Mouse (Mus musculus) heart, postnatal 0 days (tissue): ENCODE data around the gene Gstt2. TPM values are rescaled to one million over a fixed set of nuclear protein-coding genes. Genes with fewer than 3 reads are reported as not detected.

Source experiments
- ATAC-seq: fragments of 200-750 bp; cut with Nextera tagmentation; 2 replicates; pipeline ENCODE4 v1.8.0; 2017; ENCODE audit warnings: low read depth, moderate number of reproducible peaks, moderate library complexity; ENCODE audit not compliant: insufficient read depth
- DNase-seq: peaks from one replicate; pipeline ENCODE4 v3.0.0-alpha.2; 2016; ENCODE audit warnings: low spot score
- H3K27ac ChIP-seq: fragments of 300-500 bp; sonication (generic); 2 replicates; pipeline ENCODE4 v1.5.1; 2014; ENCODE audit warnings: low read depth, mild to moderate bottlenecking
- H3K27me3 ChIP-seq: fragments of 300-500 bp; sonication (generic); 2 replicates; pipeline ENCODE4 v1.6.1; 2014; ENCODE audit warnings: low read length, mixed read lengths; ENCODE audit not compliant: control insufficient read depth, insufficient read depth
- H3K36me3 ChIP-seq: fragments of 300-500 bp; sonication (generic); replicated peaks from 2 replicates; pipeline ENCODE4 v1.6.1; 2014; ENCODE audit warnings: low read length, mixed read lengths; ENCODE audit not compliant: control insufficient read depth, insufficient read depth
- H3K4me1 ChIP-seq: fragments of 300-500 bp; sonication (generic); 2 replicates; pipeline ENCODE4 v1.6.1; 2014; ENCODE audit warnings: antibody characterized with exemption; ENCODE audit not compliant: control insufficient read depth, insufficient read depth
- H3K4me2 ChIP-seq: fragments of 300-500 bp; sonication (generic); 2 replicates; pipeline ENCODE4 v1.6.1; 2014; ENCODE audit warnings: low read depth, mild to moderate bottlenecking, low read length, moderate library complexity
- H3K4me3 ChIP-seq: fragments of 300-500 bp; sonication (generic); 2 replicates; pipeline ENCODE4 v1.5.1; 2014; ENCODE audit warnings: low read depth, low read length
- H3K9ac ChIP-seq: fragments of 300-500 bp; sonication (generic); replicated peaks from 2 replicates; pipeline ENCODE4 v1.6.1; 2014; ENCODE audit warnings: low read depth, low read length, mixed read lengths
- H3K9me3 ChIP-seq: fragments of 300-500 bp; sonication (generic); replicated peaks from 2 replicates; pipeline ENCODE4 v1.6.1; 2016; ENCODE audit warnings: low read length; ENCODE audit not compliant: control insufficient read depth
- CTCF ChIP-seq: IDR thresholded peaks from 2 replicates; pipeline ENCODE4 v1.5.1; 2016; ENCODE audit warnings: antibody characterized with exemption, control low read depth, low read depth
- EP300 ChIP-seq: IDR thresholded peaks from 2 replicates; pipeline ENCODE4 v1.6.1; 2016; ENCODE audit warnings: antibody characterized with exemption, low read depth
- WGBS: fragments of 180-500 bp; shearing (Covaris S2); extraction: QIAGEN DNeasy Blood & Tissue Kit; methylation state at CpG from one replicate; pipeline ENCODE4 v1.1.7; 2014; 5-methylcytosine and 5-hydroxymethylcytosine counted together
- polyA plus RNA-seq: library from polyadenylated mRNA; unstranded; fragments of >200 nt; fragmentation: Nextera tagmentation; extraction: Ambion mirVana; gene quantifications from 2 replicates; pipeline ENCODE4 v1.2.1, GENCODE M21; 2015
- total RNA-seq: library from RNA; depleted of rRNA; stranded (reverse); fragments of >200 nt; gene quantifications from 2 replicates; pipeline ENCODE4 v1.2.3, GENCODE M21; 2014; ENCODE audit warnings: low replicate concordance; rRNA removed

Gstt2 gene
- total and polyA plus RNA-seq, 2 experiments from 2014 or later = 6.0 to 13.0 TPM

- Histone ChIP-seq H3K4me3 (no peak overlapping the region), H3K27me3 (no peaks in the 10 kb centered on the region), H3K4me2 (no peak overlapping the region), H3K4me1 (no peaks in the 10 kb centered on the region), H3K36me3 (no peaks in the 10 kb centered on the region), H3K9ac (no peak overlapping the region), H3K27ac (no peak overlapping the region), H3K9me3 (no peaks in the 10 kb centered on the region)
- no peak for DNase-seq
- 90% methylated on average over 5 of the region's 5 CpGs for WGBS
- no peak for TF ChIP-seq CTCF
- TF ChIP-seq EP300 = no peak
- ATAC-seq = no peak
Measured at GRCm38 (mm10) chr10:75789841-75790240, 47.4 kb downstream of the Gstt2 start.

GRCm38 (mm10) chr10:75789081-75789735, 48.0 kb downstream of the Gstt2 start:
- H3K36me3 ChIP-seq = no peaks in the 10 kb centered on the region
- H3K4me3 ChIP-seq = no peak overlapping the region
- ATAC-seq = no peak
- no peak for DNase-seq
- H3K27ac ChIP-seq = no peak overlapping the region
- H3K4me2 ChIP-seq = no peak overlapping the region
- H3K9me3 ChIP-seq = no peaks in the 10 kb centered on the region
- H3K9ac ChIP-seq = no peak overlapping the region
- no peaks in the 10 kb centered on the region for H3K27me3 ChIP-seq
- WGBS = 71% methylated on average over 6 of the region's 6 CpGs
- TF ChIP-seq CTCF (no peak), EP300 (no peak)
- H3K4me1 ChIP-seq = no peaks in the 10 kb centered on the region

GRCm38 (mm10) chr10:75788277-75788676, 48.9 kb downstream of the Gstt2 start:
- Histone ChIP-seq H3K27me3 (no peaks in the 10 kb centered on the region), H3K4me1 (no peaks in the 10 kb centered on the region), H3K4me3 (no peak overlapping the region), H3K9me3 (no peaks in the 10 kb centered on the region), H3K27ac (no peak overlapping the region), H3K36me3 (no peaks in the 10 kb centered on the region), H3K9ac (no peak overlapping the region), H3K4me2 (no peak overlapping the region)
- no peak for DNase-seq
- TF ChIP-seq EP300 = no peak
- TF ChIP-seq CTCF = no peak
- ATAC-seq = no peak
- 86% methylated on average over 8 of the region's 8 CpGs for WGBS

- peaks cover 4% of the 10 kb centered on the region; the same call in 1 of the 2 replicates for H3K27me3 ChIP-seq
- no peak for ATAC-seq
- no peak overlapping the region for H3K4me3 ChIP-seq
- WGBS = 51% methylated on average over 1 of the region's 1 CpGs
- no peaks in the 10 kb centered on the region for H3K9me3 ChIP-seq
- no peak overlapping the region for H3K27ac ChIP-seq
- no peaks in the 10 kb centered on the region for H3K36me3 ChIP-seq
- H3K9ac ChIP-seq = no peak overlapping the region
- TF ChIP-seq EP300 (no peak), CTCF (no peak)
- no peak overlapping the region for H3K4me2 ChIP-seq
- H3K4me1 ChIP-seq = 0 out of 2 replicates have a peak, but pooled peaks cover 2% of the 10 kb centered on the region
- DNase-seq = no peak
Measured at GRCm38 (mm10) chr10:75785442-75785841, 51.8 kb downstream of the Gstt2 start.

Other genes starting within 250 kb of the Gstt2 start
- gene Ggt5, start 248.1 kb downstream of the Gstt2 start, total RNA-seq = 17.8 and 53.4 TPM in 2 replicates
- 6.7 and 7.6 TPM in 2 replicates for gene Ggt5, start 248.1 kb downstream of the Gstt2 start, polyA plus RNA-seq
- 6.1 and 7.9 TPM in 2 replicates for gene Susd2, start 193.4 kb downstream of the Gstt2 start, total RNA-seq
- 3.6 and 4.1 TPM in 2 replicates for gene Susd2, start 193.4 kb downstream of the Gstt2 start, polyA plus RNA-seq
- 44.1 and 194 TPM in 2 replicates for gene Cabin1, start 73.1 kb downstream of the Gstt2 start, total RNA-seq
- 13.8 and 14.0 TPM in 2 replicates for gene Cabin1, start 73.1 kb downstream of the Gstt2 start, polyA plus RNA-seq
- 66.7 and 83.0 TPM in 2 replicates for gene Ddt, start 64.0 kb downstream of the Gstt2 start, total RNA-seq
- 82.1 and 84.8 TPM in 2 replicates for gene Ddt, start 64.0 kb downstream of the Gstt2 start, polyA plus RNA-seq
- not detected in 2 replicates for gene Gm20441, start 56.5 kb downstream of the Gstt2 start, total RNA-seq
- gene Gm20441, start 56.5 kb downstream of the Gstt2 start, polyA plus RNA-seq = not detected in 2 replicates
- 3.2 and 4.1 TPM in 2 replicates for gene Gstt3, start 56.0 kb downstream of the Gstt2 start, total RNA-seq
- 2.1 and 3.1 TPM in 2 replicates for gene Gstt3, start 56.0 kb downstream of the Gstt2 start, polyA plus RNA-seq
- gene Gstt1, start 38.8 kb downstream of the Gstt2 start, total RNA-seq = 12.9 and 20.0 TPM in 2 replicates
- 7.6 and 10.1 TPM in 2 replicates for gene Gstt1, start 38.8 kb downstream of the Gstt2 start, polyA plus RNA-seq
- gene Gstt4, start 14.9 kb downstream of the Gstt2 start, total RNA-seq = not detected in 2 replicates
- gene Gstt4, start 14.9 kb downstream of the Gstt2 start, polyA plus RNA-seq = not detected in 2 replicates
- gene Mif, start 22.8 kb upstream of the Gstt2 start, total RNA-seq = 1,140 and 1,565 TPM in 2 replicates
- 1,324 and 1,428 TPM in 2 replicates for gene Mif, start 22.8 kb upstream of the Gstt2 start, polyA plus RNA-seq
- not detected in 2 replicates for gene Derl3, start 56.0 kb upstream of the Gstt2 start, total RNA-seq
- 0.41 and 1.2 TPM in 2 replicates for gene Derl3, start 56.0 kb upstream of the Gstt2 start, polyA plus RNA-seq
- 45.7 and 51.2 TPM in 2 replicates for gene Smarcb1, start 84.2 kb upstream of the Gstt2 start, total RNA-seq
- gene Smarcb1, start 84.2 kb upstream of the Gstt2 start, polyA plus RNA-seq = 63.9 and 65.7 TPM in 2 replicates
- gene Chchd10, start 95.7 kb upstream of the Gstt2 start, total RNA-seq = 1,554 and 1,749 TPM in 2 replicates
- gene Chchd10, start 95.7 kb upstream of the Gstt2 start, polyA plus RNA-seq = 1,293 and 1,345 TPM in 2 replicates
- gene Mmp11, start 99.1 kb upstream of the Gstt2 start, total RNA-seq = 13.7 and 29.4 TPM in 2 replicates
- gene Mmp11, start 99.1 kb upstream of the Gstt2 start, polyA plus RNA-seq = 12.6 and 15.4 TPM in 2 replicates
- not detected in 2 replicates for gene Gm867, start 103.2 kb upstream of the Gstt2 start, total RNA-seq
- 0.31 and 0.32 TPM in 2 replicates for gene Gm867, start 103.2 kb upstream of the Gstt2 start, polyA plus RNA-seq
- 1.3 TPM in 1 of 2 replicates, not detected in the other for gene Vpreb3, start 105.6 kb upstream of the Gstt2 start, total RNA-seq
- 0.22 and 0.73 TPM in 2 replicates for gene Vpreb3, start 105.6 kb upstream of the Gstt2 start, polyA plus RNA-seq
- 4.9 TPM in 1 of 2 replicates, not detected in the other for gene Gm5134, start 117.1 kb upstream of the Gstt2 start, total RNA-seq
- gene Gm5134, start 117.1 kb upstream of the Gstt2 start, polyA plus RNA-seq = not detected in 2 replicates
- gene Zfp280b, start 195.2 kb upstream of the Gstt2 start, total RNA-seq = 4.8 and 7.7 TPM in 2 replicates
- 6.2 and 7.8 TPM in 2 replicates for gene Zfp280b, start 195.2 kb upstream of the Gstt2 start, polyA plus RNA-seq